Mouse (Mus musculus) ovary, adult 18-20 months (tissue): Measurements from ENCODE around the gene Nup85.

Experiments used
- DNase-seq: peaks from one replicate; pipeline ENCODE4 v3.0.0; 2022; ENCODE audit warnings: low spot score, mixed read lengths

Nup85 gene

DNA sequence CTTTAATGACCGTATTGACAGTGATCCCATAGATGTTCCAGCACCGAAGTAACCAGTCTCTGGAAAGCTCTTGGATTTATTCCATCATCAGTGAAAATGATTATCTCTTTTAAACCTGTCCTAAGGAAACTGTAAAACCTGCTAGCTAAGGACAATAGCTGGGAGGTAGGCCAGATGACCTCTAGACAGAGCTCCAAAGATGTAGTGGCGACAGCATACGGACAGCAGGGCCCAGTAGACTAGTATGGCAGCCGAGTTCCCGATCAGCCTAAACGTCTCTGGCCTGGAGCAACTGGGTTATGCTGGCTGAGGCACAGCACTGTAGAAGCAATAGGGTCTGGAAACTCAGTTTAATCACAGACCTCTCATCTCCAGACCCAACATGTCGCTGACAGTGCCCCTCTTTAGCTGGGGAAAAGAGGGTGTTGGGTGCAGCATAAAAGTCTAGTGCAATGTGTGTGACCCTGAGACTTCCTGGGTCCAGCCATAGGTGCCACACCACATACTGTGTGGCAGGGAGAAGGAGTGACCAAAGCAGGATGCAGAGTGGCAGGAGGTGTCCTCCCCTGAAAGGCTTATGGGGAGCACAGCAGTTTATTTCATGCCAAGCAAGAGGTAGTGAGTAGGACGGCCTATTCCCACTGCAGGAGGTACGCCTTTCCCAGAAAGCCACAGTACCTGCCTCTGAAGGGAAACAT, 20.3 kb downstream of the Nup85 start:
- no peak for DNase-seq

DNA sequence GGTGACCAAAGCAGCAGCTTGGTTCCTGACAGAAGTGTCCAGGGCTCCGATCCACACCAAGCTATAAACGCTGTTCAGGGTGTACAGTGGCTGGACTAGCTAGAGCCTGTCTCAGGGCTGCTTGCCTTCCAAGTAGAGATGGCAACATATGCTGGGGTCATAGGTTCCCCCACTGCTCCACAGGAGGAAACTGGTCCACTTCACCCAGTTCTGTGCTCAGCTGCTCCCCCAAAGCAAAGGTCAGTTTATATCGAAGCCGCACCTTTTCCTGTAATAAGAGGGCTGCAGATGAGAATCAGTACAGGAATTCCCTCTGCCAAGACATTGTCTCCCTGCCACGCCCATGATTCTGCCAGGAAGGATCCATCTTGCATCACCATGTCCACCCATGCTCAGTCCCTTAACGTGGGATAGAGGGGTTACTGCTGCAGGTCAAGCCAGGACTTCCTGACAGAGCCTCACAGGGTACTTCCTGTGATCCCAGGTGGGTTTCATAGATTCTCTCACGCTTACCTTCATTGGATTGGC, 21.4 kb downstream of the Nup85 start:
- no peak for DNase-seq

DNA sequence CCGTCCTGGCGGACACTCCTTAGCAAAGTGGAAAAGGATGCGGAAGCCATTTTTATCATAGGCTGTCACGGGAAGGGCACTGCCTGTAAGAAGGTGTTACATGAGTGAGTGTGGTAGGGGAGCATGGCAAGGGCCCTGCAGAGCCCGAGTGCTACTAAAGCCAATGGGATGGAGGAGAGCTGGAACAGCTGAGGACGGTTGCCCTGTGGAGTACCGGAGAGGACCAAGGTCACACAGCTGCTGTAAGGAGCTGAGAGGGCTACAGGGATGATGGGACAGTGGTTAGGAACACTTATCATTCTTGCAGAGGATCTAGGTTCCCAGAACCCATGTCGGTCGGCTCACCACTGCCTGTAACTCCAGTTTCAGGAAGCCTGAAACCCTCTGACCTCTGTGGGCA, 22.2 kb downstream of the Nup85 start:
- no peak for DNase-seq

DNA sequence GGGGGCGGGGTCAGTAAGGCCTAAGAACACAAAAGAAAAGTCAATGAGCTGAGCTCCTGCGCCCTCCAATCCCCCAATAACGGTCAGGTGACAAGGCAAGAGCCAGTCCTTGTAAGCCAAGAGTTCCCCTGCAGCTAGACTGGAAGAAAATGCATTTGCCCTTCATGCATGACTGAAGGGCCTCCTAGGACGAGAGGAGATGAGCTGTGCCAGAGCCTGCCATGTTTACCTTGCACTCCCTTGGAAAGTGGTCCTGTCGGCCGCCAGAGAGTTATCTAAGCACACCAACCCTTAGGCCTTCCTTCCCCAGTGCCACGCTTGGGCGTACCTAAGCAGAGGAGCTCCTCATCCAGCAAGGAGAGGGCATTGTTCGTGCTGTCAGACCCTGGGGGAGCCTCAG, 23.8 kb downstream of the Nup85 start:
- no peak for DNase-seq

DNA sequence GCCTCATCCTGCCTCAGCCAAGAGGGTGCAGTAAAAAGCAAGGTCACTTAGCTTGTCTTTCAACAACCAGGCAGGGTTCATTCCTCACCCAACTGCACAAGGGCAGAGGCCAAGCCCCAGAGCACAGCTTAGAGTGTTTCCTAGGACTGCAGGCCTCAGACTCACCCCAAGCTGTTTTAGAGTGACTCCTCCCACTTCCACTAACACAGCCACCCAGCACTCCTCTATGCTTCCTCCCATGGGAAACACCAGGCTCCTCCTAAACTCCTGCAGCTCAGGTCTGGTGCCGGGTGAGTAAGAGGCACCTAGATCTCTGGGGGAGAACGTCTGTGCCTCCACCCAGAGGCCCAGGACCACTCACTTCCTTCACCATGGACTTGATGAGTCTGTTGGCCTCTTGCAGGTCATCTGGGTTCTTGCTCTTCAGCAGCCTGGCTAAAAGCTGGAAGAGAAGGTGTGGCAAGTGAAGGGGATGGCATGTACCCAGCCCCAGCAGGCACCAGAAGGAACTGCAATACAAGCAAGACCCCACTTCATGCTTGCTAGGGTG, 26.4 kb downstream of the Nup85 start:
- DNase-seq, result no peak

DNA sequence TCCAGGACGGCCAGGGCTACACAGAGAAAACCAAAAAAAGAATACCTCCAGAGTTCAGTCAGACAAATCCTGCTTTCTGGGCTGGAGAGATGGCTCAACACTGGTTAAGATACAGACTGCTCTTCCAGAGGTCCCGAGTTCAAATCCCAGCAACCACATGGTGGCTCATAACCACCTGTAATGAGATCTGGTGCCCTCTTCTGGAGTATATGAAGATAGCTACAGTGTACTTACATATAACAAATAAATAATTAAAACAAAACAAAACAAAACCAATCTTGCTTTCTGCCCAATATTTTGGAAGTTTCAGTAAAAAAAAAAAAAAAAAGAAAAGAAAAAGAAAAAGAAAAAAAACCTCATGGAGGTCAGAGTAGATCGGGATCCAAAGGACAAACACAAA, 31.0 kb downstream of the Nup85 start:
- no peak for DNase-seq

DNA sequence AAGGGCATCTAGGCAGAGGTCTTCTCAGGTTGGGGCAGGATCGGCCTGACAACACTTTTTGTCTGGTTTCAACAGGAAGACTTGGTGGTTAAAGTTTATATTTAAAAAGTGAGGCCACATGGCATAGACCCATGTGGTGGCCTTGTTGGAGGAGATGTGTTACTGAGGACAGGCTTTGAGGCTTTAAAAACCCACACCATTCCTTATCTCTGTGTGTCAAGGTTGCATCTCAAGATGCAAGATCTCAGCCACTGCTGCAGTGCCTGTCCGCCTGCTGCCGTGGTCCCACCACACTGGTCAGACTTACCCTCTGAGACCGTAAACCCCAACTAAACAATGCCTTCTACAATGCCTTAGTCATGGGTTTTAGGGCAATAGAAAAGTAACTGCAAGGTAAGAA, 34.1 kb downstream of the Nup85 start:
- no peak for DNase-seq

DNA sequence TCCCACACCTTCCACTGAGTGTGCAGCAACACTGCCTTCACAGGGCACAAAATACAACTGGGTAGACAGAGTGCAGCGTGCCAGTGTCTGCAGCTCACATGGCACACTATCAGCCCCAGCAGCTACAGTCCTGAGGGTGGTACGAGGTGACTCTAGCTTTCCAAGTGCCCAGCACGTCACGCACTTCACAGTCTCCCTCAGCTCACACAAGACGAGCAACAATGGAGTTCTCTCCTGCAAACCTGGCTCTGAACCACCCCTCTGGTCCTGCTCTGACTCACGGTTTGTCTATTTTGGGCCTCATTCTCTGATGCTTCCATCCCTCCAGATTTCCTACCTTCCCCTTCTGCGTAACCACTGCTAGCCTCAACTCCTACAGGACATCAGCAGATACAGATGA, 35.5 kb downstream of the Nup85 start:
- no peak for DNase-seq

DNA sequence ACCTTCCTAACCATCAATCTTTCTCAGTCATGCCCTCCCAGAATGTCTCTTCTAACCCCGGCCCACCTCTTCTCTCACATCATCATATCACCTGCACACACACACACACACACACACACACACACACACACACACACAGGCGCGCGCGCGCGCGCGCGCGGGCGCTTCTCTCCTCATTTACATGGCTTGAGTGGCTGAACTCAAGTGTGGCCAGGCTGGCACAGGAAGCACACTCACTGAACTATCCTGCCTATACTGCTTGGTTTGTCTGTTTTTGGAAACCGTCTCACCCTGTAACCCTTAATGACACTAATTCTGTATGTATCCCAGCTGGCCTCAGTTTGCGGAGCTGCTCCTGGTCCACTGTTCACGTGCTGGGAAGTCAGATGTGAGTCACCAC, 36.5 kb downstream of the Nup85 start:
- DNase-seq, result no peak

DNA sequence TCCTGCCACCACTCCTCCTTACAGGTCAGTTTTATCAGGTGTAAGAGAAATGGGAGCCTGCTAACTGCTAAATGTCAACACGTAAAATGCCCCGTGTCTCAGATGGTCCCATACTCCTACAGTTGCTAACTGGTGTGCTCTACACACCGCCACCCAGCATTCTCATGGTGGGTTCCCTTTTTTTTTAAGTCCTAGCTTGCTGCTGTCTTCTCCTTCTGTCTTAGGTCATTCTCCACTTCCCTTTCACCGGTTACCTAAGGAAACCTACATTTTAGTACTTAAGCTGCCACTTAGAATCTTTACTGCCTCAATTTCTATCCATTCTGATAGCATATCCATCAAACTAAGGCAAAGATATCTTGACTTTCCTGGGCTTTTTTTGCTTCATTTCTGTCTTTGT, 36.9 kb downstream of the Nup85 start:
- DNase-seq, result no peak

DNA sequence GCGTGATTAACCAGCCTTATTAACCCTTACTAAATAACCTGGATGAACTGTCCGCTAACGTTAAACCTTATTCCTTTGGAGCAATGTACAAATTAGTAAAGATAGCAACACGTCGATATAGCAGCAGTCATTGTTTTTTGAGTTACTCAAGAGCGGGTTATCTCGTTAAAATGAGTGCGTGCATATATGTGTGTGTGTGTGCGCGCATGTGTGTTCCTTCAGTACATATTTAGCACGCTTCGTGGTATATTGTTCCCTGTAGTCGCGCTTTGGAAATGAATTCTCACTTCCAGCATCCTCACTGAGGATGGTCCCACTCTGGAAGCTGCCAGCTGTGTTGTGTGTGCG, 38.9 kb downstream of the Nup85 start:
- no peak for DNase-seq

DNA sequence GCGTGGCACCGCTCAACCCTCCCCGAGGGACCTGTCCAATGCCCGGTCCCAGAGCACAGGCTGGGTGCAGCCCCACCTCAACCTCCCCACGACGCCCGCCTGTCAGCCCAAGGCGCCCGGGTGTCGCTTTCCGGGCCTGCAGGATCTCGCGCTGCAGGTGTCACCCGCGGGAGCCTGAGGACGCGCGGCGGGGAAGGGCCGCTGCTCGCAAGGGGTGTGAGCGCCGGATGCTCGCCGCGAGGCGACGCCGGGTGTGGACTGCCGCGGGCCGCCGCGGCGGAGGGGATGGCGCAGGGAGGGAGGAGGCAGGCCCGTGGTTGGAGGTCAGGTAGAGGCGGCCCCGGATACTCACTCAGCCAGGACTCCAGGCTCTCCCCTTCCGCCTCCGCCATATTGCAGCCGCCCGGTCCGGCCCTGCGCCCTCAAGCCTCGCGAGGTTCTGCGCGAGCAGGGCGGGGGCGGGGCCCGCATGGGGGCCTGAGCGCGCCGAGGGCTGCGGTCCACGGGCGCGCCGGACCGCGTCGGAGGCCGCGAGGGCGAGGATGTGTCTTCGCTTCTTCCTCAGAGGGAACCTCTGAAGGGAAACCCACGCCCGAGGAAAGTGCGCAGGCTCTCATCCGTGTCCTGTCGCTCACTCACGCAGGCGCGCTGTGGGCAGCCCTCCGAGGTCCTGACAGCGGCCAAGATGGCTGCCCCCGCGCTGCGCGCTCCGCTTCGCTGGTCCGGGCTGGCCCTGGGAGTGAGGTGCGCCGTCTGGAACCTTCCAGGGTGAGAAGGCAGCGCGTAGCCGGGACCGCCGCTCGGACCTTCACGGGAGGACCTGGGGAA, 39.5 kb downstream of the Nup85 start, which contains the start of the genes Mrps7 and Gga3:
Mrps7 (plus strand) TSS at position 450 of the 828 bp plus-strand sequence.
Gga3 (minus strand) TSS at position 576 of the 828 bp plus-strand sequence.
- peak; percentile 85 for DNase-seq

DNA sequence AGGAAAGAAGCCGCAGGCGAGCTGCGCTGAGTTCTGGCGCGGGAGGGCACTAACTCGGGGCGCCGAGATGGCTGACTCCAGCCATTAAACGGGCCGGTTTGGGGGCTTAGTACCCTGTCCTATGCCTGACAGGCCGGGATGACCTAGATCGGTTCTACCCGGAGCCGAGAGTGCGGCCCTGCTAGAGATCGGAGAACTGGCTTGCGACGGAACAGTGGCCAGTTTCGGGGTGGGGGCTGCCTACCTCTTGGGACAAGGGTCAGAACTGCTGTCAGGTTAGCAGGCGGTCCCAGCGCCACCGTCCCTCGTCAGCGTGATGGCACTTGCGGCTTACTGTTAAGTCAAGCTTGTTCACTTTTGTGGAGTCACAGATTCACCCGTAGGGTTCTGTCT, 40.1 kb downstream of the Nup85 start:
- DNase-seq, result no peak

DNA sequence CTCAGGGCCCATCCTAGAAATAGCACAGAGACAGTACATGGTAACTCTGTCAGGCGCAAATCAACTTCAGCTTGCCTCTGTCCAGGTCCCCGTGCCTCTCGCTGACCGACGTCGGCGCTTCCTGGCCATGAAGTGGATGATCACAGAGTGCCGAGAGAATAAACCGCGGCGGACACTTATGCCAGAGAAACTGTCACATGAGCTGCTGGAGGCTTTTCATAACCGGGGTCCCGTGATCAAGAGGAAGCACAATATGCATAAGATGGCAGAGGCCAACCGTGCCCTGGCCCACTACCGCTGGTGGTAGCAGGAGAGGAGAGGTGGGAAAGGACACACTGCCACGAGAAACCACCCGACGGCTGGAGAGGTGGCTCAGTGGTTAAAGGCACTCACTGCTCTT, 42.5 kb downstream of the Nup85 start:
- DNase-seq, result no peak

DNA sequence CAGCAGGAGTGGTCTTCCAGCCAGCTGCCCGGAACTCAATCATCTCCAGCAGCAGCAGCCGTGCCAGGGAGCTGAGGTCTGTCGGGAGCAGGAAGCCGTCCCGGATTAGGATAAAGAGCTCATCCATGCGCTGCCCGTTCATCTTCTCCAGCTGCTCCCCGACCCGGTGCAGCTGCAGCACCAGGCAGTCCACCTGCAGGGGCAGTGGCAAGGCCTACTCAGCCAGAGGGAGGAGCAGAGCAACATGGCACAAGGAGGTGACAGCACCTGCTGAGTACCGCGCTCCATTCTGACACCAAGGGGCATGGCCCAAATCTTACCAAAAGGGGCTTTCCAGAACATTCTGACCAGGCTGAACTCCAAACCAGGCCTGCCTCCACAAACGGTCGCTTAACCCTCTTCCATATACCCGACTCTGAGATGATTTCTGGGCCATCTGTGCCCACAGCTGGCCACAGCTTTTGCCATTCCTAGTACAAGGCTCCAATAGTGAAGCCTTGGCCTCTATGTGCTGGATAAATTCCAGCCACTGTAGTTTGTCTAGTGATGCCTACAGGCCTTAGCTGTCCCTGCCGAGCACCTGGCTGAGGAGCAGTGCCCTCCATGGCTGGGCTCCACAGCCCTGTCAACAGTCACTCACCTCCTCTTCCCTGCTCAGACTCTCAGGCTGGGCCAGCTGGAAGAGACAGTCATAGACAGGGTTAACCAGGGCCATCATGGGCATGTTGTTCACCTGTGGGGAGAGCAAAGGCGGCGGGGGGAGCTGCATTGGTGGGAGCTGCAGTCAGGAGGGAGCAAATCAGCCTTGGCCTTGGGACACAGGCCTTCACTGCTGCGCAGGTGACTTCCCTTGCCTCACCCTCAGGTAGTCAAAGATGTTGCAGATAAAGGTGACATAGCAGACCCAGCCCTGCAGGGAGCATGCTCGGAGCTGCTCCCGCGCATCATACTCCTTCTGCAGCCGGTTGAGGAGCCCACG, 44.5 kb downstream of the Nup85 start:
- no peak for DNase-seq

DNA sequence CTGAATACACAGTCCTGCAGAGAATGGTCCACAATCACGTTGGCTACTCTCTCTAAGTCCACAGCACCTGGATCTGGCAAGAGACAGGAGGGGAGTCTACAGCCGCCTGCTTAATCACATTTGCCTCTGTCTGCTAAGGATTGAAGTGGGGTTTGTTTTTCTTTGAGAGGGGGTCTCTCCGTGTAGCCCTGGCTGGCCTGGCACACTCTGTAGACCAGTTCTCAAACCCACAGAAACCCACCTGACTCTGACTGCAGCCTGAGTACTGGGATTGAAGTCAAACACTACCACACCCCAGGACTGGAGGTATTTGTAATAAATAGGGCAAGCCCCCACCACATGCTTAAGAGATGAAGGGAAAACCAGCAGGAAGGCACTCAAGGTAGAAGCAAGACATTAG, 45.3 kb downstream of the Nup85 start:
- DNase-seq, result no peak

DNA sequence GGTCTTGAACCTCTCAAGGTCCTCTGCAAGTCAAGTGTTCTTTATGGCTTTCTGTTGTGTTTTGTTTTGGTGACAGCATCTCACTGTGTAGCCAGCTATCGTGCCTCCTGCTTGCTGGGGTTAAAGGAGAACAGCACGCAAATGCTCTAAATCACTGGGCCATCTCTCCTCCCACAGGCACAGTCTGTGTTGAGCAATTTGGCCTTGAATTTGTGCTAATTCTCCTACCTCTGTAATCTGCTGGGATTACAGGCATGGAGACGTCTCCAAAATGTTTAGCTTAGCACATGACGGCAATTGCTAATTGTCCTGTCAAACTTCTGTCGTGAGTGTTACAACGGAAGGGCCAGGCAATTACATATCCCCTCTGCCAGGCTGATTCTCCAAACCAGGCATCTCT, 46.9 kb downstream of the Nup85 start:
- no peak for DNase-seq

DNA sequence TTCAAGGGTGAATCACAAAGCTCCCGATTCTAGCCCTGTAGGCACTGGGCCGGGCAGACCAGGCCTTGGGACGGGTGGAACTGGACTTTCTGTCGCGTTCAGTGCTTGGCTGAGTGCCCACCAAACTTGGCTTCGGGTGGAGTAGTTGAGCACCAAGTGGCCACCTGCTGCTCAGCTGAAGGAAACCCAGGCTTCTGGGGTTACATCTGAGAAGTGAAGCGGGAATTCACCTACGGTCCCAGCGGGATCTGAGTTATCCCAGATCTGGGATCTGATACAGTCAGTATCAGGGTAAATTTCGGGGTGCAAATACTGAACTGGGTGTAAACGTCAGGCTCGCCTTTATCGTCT, 47.8 kb downstream of the Nup85 start:
- peak; percentile 69 for DNase-seq

DNA sequence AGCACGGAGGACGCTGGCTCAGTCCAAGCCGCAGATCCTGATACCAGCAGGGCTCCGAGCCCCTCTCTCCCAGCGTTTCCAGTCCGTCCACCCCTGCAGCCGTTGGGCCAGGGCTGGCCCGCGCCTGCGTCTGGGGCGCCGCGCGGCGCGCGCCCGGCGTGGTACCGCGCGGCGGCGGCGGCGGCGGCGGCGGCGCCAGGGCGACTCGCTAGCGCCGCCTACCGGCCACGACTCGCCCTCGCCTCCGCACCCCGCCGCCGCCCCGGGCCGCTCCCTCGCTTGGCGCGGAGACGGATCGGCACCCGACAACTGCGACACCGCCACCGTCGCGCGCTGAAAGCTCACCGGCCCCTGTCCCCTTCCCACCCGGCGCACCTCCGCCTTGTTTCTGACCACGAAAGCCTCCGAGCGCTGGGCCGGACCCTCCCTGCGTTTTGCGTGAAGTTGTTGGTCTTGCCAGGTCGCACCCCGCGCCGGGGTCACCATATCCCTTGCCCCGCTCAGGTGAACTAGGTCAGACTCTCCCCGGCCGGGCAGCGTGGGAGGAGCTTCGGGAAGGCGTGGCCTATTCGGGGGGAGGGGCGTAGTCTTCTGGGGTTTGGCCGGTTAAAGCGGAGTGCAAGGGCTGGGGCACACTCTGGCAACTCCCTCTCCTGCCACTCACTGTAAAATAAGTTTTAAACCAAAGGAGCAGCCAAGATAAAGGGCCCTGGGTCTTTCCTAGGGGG, 48.3 kb downstream of the Nup85 start, which contains the start of gene Mif4gd:
Mif4gd (minus strand) TSS at position 560 of the 728 bp plus-strand sequence.
- DNase-seq, result peak; percentile 84

DNA sequence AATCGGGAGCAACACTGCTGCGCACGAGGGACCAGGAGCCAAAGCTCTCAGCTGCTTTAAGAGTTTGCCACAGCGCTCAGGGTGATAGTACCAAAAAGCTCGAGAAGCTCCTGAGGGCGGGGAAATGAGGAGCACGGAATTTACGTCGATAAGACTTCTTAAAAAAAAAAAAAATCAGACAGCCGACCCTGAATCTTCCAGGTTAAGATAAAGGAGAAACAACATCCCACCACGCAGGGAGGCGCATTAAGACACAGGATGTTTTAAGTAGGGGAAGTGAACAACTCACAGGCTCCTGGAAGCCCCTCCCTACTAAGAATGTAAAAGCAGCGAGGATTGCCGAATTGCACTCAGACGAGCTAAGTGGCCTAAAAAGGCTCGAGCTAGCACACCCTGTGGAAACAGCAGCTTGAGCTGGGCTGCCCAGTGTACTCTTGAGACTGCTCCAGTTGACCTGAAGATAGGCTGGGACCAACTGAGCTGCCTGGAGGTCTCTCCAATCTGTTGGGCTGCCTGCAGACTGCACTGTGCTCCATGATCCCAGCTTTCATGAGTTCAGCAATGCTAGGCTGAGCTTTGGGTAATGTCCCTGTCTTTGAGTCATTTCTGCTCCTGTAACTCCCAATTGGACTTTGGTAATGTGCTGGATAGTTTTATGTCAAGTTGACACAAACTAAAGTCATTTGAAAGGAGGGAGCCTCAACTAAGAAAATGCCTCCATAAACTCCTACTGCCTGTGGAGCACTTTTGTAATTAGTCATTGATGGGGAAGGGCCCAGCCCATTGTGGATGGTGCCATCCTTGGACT, 49.1 kb downstream of the Nup85 start:
- no peak for DNase-seq
